Mouse (Mus musculus) spleen, postnatal 14 days (tissue): ENCODE measurements around the gene Hpn.

ENCODE experiments used
- DNase-seq, 2 experiments: peaks; one replicate each; pipeline ENCODE4 v3.0.0; 2021 to 2022; ENCODE audit warnings: low spot score in 2 of 2

Gene Hpn

DNA sequence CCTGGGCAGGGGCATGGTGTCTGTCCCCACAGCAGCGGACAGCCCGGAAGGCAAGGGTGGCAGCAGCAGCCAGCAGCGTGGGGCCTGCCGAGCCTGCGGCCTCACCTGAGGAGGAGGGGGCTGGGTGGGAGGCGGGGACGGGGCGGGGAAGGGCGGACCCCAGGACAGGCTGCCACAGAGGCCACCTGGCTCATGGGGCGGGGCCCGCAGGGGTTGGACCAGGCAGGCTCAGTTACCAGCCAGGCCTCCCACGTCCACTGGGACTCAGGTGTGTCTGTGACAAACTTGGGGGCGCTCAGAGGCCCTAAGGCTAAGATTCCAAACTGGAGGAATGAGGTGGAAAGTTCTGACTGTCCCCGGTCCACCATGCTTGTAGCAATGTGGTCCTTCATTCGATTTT is at the start of gene Hpn:
Gene Hpn (minus strand): TSS at position 109 of the 400 bp plus-strand sequence.
- no peak for DNase-seq

DNA sequence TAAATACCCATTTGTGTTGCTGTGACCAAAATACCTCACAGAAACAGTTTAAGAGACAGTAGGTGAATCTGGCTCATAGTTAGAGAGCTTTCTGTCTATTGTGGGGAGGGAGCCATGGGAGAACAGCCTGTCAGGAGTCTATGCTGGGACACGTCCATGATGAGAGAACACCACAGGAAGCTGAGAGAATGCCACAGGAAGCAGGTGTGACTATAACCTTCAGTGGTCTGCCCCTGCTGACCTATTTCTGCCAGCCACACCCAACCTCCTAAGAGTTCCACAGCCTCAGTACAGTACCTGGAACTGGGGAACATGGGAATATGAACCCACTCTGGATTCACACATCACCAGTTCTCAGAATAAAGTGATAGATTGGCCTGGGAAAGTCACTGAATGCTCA is 49.7 kb upstream of the Hpn start:
- no peak for DNase-seq

DNA sequence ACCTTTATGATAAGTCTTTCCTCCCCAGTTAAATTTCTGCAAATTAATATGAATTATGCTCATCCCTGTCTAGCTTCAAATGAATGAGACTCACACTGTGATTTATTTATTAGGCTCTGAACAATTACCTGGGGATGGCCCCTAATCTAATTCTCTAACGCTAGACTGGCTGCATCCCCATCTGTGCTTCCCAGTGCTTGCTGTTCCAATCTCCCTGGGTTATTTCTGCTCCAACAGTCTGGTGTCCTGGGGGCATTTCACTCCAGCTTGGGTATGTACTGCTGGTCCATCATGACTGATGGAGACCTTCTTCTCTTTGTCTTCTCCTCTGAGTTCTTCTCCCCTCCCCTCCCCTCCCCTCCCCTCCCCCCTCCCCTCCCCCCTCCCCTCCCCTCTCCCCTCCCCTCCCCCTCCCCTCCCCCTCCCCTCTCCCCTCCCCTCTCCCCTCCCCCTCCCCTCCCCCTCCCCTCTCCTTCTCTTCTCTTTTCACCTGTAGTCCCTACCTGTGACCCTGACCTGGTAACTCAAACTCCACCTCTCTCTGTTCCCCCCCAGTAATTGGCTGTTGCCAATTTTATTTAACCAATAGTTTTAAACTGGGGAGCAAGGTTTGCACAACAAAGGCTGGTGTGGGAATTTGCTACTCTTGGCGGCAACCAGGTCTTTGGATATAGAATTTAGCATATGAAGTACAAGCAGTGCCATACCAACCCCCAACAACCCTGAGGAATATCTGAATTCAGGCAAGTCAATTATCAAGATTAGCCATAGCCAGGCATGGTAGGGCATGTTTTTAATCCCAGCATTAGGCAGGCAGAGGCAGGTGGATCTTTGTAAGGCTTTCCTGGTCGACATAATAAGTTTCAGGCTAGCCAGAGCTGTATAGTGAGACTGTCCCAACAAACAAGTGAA is 48.8 kb upstream of the Hpn start:
- DNase-seq: no peak

DNA sequence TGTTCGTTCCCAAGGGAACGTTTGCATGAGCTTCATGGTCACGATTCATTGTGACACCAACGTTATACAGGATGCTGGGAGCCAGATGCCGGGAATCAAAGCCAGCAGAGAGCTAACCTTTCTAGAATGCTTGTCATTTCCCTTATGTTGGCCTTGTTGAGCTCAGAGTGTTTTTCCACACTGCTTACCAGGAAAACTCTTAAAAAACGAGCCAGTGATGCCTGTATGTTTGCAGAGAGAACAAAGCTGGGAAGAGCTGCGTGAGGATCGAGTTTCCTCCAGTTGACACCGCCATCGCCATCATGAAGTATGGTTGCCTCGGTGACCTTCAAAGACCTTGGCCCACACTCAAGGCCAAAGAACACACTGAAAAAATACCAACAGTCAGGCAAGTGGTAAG is 47.2 kb upstream of the Hpn start:
- DNase-seq: no peak

DNA sequence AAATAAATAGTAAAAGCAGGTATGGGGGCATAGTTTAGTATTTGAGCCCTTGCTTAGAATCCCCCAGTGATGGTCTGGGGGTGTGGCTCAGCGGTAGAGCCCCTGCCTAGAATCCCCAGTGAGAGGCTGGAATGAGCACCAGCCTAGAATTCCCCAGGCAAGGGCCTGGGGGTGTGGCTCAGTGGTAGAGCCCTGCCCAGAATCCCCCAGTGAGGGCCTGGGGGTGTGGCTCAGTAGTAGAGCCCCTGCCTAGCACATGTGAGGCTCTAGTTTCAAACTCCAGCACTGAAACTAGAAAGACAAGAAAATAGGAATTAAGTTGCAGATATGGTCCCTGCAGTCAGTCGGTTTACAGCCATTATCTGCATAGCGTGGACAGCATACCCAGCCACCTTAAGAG is 46.7 kb upstream of the Hpn start:
- no peak for DNase-seq

DNA sequence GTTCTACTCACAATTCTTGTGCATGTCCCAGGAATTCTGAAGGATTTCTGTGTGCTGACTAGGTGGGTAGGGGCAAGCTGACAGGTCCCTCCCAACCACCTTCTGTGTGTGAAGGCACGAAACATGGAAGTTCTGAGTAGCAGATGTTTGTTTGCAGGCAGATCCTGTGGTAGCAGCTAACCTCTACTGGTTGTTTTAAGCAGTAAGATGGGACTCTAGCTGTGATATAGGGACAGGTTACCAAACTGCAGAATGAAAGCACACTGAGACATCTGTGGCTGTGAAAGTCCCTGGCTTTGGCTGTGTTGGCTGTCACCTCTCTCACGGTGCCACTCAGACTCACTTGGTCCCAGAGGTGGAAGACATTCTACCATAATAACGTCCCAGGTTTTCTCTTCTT is 46.2 kb upstream of the Hpn start:
- no peak for DNase-seq

DNA sequence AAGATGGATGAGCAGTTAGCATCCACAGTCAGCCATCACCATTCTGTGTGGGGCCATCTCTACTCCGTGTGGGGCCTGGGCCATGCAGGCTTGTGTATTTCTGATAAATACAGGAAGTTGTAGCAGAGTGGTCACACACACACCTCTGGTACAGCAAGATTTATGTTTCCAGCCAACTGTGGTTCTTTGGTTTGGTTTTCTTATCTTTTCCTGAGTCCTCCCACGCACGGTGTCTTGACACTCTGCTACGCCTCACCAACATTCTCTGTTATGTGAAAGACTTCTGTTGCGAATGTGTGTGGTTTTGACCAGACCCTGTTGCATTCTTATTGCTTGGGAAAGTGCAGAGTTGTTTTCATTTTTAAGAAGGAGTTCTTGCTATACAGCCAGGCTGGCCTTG is 45.7 kb upstream of the Hpn start:
- DNase-seq: no peak

DNA sequence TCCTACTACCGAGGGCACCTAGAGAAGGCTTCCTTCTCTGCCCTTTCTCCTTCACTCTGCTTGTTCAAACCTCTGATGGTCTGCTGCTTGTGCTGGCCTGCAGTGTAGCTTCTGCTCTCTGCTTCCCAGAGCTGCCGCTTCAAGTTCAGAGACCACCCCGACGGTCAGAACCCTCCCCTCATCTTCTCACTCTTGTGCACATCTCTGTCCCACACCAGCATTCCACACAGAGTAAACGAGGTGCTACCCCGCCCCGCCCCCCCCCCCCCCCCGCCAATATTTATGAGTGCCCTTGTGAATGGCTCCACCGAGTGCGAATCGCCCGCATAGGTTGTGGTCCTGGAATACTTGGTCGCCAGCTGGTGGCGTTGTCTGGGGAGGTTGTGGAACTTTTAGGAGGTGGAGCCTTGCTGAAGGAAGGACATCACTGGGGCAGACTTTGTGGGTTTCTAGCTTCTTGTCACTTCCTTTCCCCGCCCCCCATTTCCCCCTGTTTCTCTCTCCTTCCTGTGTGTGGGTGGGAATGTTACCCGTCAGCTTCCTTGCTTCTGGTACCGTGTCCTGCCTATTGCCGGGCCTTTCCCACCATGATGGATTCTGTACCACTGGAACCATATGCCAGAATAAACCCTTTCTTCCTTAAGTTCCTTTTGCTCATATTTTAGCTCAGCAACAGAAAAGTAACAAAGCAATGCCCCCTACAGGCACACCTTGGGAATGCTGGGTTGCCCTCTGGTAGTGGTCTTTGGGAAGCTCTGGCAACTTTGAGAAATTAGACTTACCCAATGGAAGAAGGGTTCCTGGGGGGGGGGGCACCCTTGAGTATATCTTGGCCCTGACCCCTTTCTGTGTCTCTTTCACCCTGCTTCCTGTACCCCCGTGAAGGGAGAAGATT is 41.2 kb upstream of the Hpn start:
- peak in 1 of 2 experiments; percentile 30 for DNase-seq

DNA sequence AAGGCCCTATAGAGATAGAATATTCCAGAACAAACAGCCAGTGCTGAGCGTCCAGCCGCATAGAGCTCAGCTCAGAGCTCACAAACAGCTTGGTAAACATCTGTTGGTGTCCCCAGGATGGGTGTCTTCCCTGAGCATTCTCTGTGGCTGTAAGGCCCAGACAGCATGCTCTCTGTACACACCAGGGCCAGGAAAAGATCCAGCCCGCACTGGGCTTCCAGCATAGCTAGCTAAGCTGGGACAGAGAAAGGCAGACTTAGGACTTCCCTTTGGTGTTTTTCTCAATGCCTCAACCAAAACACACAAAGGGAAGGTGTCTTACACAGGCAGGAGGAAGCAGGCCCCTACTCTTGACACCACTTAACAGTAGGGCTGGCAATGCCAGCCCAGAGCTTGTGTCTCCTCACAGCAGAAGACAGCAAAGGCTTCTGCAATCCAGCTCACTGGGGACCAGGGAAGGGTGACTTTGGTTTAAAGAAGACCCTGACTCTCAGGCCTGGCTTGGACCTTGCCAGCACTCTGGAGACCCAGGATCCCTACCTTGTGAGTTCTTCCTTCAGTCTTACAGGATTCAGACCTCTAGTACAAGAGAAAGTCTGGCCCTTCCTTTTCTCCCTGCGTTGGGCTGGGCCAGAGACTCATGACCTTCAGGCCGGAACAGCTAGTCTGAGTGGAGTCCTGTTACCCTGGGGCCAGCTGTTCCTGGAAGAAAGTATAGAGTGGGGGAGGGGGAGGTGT is 40.4 kb upstream of the Hpn start, which contains the start of gene Gramd1a:
Gene Gramd1a (minus strand): TSS at position 601 of the 738 bp plus-strand sequence.
- DNase-seq: no peak

DNA sequence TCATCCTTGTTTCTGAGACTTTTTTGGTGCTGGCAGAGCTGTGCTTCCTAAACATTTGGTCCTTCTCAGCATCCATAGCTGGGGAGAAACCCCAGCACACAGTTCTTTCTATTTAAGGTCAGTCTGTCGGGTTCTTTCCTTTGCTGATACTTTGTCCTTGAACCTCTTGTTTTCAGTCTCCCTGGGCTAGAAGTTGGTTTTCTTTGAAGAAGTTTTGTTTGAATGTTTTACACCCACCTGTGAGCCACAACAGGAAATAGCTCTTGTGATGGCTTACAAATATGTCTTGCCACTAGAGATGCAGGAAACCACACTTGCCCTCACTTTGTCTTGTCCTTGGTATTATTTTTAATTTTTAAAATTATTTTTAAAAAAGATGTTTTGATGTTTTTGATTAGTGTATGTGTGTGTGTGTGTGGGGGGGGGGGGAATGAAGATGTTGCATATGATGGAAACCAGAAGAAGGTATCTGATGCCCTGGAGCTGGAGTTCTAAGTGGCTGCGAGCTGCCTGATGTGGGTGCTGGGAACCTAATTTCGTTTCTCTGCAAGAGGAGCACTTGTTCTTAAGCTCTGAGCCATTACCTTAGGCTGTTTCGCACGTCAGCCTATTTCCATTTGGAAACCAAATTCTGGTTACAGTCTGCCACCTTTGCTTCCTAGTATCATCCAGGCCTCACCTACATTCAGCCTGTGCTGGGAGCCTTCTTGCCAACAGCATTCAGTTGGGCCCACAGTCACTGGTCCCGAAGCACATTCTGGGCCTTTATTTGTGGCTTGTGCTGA is 38.6 kb upstream of the Hpn start:
- no peak for DNase-seq

DNA sequence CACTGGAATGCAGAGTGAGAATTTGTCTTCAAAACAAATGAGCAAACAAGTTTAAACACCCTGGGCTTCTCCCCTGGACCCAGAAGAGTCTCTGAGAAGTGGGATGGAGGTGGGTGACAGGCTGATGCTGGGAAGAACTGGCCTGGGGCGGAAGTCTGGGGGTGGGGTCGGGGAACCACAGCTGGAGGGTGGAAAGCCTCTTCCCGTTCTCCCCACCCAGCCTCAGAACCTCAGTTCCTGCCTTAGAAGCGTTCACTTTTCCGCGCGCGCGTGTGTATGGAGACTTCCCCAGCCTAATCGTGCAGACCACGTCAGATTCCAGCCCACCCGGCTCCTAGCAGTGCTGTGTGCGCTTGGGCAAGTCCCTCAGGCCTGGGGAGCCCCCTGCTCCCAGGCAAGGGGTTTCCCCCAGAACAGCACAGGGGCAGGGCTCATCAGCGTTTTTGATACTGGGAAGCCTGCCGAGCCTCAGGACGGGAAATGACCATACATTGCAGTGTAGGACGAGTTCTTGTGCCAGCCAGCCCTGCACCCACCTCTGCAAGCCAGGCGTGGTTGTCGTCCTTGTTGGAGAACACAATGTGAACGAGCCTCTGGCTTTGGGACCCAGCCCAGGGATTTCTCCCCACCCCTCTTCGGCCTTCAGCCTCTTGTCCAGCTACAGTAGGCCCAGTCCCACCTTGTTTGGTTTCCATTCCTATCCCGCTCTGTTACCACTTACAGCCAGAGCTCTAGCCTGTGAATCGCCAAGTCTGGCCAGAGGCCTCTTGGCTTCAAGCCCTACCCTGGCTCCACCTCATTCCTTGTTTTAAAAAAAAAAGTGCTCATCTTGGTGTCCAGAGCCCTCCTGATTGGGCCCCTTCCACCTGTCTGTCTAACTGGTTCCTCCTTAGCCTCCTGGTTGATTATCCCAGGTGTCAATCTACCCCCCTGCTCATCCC is 36.5 kb upstream of the Hpn start:
- DNase-seq: peak; percentile 44 to 46

DNA sequence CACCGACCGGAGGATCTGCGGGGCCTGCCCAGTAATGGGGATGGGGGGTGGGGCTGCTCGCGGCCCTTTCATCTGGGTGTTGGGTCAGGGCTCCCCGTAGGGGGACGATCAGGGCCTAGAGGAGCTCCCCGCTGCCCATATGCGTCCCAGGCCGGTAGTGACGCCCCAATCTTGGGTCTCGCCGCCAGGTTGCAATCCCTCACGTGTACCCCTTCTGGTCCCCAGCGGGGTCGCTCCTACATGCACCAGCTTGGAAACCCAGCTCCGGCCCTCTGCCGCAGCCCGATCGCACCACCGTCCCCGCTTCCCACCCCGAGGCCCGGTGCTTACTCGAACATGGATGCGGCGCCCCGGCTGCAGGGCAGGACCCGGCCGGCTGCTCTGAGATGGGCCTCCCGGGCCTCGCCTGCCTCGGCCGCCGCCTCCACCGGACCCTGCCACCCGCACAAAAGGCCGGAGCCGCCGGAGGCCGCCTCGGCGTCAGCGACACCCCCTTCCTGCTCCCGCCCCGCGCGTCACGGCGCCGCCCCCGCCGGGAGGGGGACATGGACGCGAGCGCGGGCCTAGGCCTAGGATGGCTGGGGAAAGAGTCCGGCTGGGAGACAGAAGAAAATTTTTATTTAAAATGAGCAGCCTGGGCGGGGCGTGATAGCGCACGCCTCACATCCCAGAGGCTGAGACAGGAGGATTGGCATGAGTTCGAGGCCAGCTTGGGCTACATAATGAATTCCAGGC is 35.6 kb upstream of the Hpn start:
- DNase-seq: peak; percentile 71 to 75

DNA sequence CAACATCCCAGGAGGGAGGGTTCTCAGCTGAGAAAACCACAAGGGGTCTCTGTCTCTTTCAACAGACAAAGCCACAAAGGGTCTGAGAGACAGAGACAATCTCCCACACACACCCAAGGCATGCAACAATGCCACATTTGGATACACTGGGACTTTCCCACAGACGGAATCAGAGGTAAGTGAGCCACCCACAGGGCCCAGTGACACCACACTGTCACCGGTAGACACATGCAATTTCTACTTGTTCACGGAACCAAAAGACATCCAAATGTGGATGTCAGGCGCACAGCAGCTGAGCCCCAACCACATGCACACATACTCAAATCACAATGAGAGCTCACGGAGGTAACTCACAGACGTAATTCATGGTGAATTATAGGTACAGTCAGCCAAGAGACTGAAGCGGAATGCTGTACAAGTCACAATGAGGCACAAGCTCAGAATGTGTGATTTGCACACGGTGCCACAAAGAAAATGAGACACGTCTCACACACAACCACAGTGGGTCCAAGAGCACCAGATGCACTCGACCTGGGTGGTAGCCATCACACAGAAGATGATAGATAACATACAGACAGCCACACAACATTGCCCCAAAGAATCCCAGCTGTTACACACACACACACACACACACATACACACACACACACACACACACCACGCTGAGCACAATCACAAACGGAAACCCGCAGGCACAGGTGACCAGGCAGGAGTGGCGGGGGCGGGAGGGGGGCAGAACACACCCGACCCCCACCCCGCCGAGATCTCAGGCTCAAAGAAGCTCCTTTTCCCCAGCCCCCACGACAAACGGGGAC is 34.9 kb upstream of the Hpn start:
- no peak for DNase-seq

DNA sequence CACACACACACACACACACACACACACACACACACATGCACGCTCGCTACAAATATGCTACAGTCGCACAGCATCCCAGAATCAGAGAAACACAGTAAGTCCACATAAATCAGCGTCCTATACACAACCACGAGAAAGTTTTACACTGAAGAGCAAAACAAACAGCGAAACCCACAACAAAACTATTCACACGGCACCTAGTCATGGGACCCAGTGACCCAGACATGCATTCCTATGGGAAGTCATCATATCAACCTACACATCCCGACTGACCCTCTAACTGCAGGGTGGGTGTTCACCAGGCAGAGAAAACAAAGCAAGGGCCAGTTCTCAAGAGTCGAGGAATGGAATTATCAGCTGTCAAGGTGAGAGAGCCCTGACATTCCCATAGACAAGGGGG is 34.2 kb upstream of the Hpn start:
- no peak for DNase-seq

DNA sequence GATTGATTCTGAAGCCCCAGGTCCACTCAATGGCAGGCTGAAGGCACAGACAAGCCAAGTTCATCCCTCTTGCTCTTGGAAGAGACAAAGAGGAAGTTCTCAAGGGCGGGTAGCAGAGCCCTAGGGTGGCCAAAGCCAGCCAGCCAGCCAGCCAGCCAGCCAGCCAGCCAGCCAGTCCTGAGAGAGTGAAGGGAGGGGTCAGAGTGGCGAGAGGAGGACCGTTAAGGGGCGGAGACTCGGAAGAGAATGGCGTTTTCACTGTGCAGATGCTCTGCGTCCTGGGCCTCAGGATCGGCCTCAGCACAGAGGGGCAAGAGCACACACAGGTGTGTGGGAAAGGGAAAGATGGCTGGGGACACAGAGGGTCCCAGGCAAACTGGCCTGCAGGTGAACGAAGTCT is 33.7 kb upstream of the Hpn start:
- DNase-seq: peak in 1 of 2 experiments; percentile 51

DNA sequence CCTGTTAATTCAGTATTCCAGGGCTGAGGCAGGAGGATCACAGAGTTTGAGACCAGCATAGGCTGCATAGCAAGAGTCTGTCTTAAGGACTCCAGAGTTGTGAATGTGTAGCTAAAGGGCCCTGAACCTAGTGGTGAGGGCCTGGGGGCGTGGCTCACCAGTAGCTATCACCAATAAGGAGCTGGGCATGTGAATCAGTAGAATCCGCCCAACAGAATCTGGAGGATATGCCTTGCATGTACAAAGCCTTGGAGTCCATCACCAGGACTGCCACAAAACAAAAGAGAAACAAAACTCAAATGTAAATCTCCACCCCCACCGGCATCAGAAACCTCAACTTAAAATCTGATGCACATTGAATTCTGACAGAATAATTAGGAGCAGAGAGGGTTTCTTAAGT is 33.0 kb upstream of the Hpn start:
- no peak for DNase-seq

DNA sequence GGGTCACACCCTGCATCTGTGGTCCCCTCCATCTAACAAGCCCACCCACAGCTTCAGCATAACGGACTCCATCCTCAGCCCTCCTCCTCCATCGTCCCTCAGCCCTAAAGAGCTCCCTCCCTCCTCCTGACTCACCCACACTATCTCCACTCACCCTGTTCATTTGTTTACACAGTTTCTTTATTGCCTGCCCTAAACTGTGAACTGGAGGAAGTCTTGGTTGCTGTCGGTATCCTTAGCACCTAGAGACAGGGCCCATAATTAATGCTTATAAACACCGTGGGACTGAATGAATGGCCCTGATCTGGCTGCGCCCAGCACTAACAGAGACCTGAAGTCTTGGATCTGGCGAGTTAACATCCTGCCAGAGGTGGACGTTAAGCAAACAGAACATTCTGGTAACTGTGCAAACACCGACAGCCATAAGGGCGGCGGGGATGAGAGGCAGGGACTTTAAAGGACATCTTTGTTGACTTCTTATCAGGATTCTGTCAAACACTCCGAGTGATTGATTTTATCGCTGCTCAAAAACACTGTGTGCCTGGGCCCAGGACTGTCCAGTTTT is 30.6 kb upstream of the Hpn start:
- DNase-seq: no peak

DNA sequence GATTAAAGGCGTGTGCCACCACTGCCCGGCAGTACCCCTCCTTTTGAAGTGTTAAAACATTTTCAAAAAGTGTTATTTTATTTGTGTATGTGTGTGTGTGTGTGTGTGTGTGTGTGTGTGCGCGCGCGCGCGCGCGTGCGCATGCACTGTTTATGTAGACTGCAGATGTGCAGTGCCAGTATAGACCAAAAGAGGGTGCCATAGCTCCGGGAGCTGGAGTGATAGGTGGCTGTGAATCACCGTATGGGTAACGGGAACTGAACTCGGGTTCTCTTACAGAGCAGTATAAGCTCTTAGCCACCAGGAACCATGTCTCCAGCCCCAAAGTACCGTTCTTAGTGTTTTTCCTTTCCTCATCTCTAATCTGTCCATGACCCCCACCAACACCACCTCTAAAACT is 29.8 kb upstream of the Hpn start:
- no peak for DNase-seq
